Mouse (Mus musculus) heart, embryonic 12.5 days (tissue): ENCODE data around the gene Ccl8. TPM values are rescaled to one million over a fixed set of nuclear protein-coding genes. Genes with fewer than 3 reads are reported as not detected.

ENCODE experiments used
- polyA plus RNA-seq: library from polyadenylated mRNA; unstranded; fragments of >200 nt; fragmentation: Nextera tagmentation; extraction: Ambion mirVana; gene quantifications from 2 replicates; pipeline ENCODE4 v1.2.1, GENCODE M21; 2016

The Ccl8 gene
- polyA plus RNA-seq, 1 experiment from 2014 or later: not detected

Other genes with a start within 250 kb of the Ccl8 start
- gene Asic2, start 146.7 kb upstream of the Ccl8 start, polyA plus RNA-seq: 0.06 and 0.12 TPM in 2 replicates
- gene Ccl2, start 79.6 kb upstream of the Ccl8 start, polyA plus RNA-seq: 8.0 and 8.8 TPM in 2 replicates
- not detected in 2 replicates for gene Gm17268, start 76.6 kb upstream of the Ccl8 start, polyA plus RNA-seq
- 2.6 and 3.9 TPM in 2 replicates for gene Ccl7, start 69.5 kb upstream of the Ccl8 start, polyA plus RNA-seq
- 0.15 TPM in 1 of 2 replicates, not detected in the other for gene Ccl11, start 57.4 kb upstream of the Ccl8 start, polyA plus RNA-seq
- 0.72 and 1.2 TPM in 2 replicates for gene Ccl12, start 13.3 kb upstream of the Ccl8 start, polyA plus RNA-seq
- not detected in 2 replicates for gene Ccl1, start 190.5 kb downstream of the Ccl8 start, polyA plus RNA-seq